Mouse (Mus musculus) adrenal gland, postnatal 25 days (tissue): ENCODE data around the gene Slc6a4. TPM values are rescaled to one million over a fixed set of nuclear protein-coding genes. Genes with fewer than 3 reads are reported as not detected.

Experiments
- DNase-seq: peaks from one replicate; pipeline ENCODE4 v3.0.0; 2021; ENCODE audit warnings: mixed read lengths
- long read RNA-seq: library from polyadenylated mRNA; stranded (forward); transcript quantifications from one replicate; pipeline ENCODE4 v2.0.0, GENCODE M21; 2021
- total RNA-seq: library from RNA; stranded (reverse); gene quantifications from 2 replicates; pipeline ENCODE4 v1.2.3, GENCODE M21; 2021

Gene Slc6a4
- 30.9 and 47.0 TPM in 2 replicates for total RNA-seq
- long read RNA-seq, transcript Slc6a4-201 (14 exons, 2,725 nt): major isoform, 26 of 36 reads
- long read RNA-seq, partial matches to known transcripts: 7 of 36 reads
- long read RNA-seq, other reads (novel, unspliced or antisense): 3 of 36 reads

DNA sequence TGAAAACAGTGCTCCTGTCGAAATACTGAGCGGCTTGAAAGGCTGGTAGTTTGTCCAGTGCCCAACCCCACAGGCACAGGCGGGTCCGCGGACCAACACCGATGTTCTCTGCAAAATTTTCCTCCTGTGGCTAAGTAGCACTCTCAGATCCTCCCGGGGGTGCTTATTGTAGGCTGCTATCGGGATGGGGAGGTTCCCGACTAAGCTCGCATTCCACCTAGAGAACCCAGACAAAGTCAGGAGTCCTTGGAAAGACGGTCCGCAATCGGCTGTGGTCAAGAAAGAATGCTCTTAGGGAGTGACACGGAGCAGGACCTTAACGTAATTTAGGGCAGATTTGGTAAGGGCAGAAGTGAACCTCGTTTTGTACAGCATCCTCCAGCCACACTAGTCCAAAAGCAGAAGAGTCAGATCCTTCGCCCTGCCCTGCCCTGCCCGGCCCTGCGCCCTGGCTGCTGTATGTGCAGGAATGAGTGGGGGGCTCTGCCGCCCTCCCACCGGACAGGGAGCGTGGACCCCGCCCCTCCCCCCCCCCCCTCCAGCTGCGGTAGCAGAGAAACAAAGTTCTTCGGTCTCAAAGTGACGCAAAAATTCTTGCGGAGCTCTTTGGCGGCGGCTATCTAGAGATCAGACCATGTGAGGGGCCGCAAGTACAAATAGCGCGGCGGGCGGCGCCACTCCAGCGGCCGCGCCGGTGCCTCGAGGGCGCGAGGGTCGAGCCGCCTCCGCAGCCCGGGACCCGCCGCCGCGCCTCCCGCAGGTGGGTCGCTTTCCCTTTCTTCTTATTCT lies at the start of gene Slc6a4:
TSS of gene Slc6a4 (plus strand) at position 688 of the 789 bp plus-strand sequence.
- DNase-seq: no peak

DNA sequence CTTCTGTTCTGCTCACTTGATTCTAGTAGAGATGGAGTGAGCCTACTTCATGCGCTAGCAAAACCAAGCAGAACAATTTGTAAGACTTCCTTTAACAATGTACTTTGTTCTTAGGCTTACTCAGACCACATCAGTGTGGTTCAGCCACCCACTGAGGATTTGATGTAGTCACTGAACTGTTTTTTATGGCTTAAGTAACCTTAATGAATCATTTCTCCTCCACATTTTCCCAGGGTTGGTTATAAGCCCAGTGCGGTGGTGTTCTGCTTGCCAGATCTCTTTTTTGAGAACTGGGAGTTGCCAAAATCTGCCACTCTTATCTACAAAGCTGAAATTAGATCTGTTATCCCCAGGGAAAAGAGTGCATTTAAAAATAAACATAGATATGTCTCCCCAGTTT lies 44.9 kb upstream of the Slc6a4 start:
- DNase-seq: no peak

DNA sequence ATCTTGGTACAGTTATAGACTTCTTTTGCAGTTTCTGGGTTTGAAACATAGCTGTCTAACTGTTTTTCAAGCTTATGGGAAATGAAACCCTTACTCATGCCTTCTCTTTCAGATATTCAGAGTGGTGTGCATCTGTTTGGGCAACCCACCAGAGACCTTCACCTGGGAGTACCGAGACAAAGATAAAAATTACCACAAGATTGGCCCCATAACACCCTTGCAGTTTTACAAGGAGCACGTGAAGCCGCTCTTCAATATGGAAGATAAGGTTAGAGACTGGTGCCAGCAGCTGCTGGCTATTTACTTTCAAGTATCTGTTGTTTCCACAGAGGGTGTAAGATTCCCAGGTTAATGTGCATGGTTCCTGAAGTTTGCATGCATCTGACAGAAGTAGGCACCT lies 32.7 kb upstream of the Slc6a4 start:
- no peak for DNase-seq

DNA sequence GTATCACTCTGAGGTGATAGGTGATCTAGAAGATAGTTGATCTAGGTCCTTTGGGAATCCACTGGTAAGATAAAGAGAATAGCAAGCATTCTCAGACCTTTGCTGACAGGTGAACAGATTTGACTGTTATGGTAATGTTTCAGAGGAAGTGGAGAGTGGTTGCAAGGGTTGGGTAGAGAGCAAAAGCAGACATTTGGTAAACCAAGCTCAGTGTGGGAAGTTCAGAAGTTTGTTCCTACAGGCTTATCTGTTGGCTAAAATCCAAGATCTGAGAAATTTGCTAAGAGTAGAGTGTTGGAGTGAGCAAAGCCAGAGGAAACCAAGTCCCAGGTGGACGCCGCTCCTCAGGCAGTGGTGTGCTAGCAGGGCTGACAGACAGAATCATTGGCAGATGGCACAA lies 28.1 kb upstream of the Slc6a4 start:
- DNase-seq: no peak

DNA sequence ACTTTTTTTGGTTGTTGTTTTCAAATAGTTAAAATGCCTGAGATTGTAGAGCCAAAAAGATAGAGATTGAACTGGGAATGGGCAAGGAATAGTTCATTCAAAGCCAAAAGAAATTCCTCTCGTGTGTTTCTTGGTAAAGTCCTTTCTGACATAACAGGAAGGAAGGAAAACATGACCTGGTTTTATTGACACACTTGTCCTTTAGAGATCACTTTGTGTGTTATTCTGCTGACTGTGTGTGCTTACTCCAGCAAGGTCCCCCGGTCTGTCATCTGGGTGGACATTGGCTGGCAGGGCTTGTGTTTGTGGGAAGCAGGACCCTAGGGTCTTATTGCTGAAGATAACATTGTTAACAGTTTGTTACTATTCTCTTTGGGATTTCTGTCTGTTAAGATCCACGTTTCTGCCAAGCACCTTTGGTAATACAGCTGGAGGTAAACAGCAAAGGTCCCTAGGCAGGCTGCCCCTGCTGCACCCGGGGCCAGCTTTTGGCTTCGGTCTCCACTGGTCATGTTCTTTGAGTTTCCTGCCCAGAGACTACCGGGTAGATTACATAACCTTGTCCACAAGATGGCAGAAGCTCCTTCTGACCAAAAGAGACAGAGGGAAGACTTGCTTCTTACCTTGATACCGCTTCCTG lies 23.6 kb upstream of the Slc6a4 start:
- no peak for DNase-seq

DNA sequence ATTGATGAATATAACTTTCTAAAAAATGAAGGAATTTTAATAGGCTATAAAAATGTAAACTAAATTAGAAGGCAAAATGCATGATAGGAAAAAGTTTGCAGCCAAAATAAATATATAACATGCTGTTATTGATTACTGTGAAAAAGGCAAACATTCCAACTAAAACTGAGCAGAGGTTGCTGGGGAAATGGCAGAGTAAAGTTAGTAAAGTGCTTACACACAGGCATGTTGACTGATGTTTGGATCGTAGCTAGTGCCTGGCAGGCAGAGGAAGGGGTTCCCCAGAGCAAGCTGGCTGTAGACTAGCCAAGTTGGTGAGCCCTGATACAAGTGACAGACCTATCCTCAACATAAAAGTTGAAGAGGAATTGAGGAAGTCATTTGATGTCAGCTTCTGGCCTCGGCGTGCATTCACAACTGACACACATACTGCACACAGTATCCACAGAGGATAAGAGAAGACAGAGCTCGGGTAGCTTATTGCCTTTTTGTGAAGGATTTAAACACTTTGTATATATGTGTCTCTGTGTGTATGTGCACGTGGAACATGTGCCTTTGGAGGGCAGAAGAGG lies 16.7 kb upstream of the Slc6a4 start:
- DNase-seq: no peak

DNA sequence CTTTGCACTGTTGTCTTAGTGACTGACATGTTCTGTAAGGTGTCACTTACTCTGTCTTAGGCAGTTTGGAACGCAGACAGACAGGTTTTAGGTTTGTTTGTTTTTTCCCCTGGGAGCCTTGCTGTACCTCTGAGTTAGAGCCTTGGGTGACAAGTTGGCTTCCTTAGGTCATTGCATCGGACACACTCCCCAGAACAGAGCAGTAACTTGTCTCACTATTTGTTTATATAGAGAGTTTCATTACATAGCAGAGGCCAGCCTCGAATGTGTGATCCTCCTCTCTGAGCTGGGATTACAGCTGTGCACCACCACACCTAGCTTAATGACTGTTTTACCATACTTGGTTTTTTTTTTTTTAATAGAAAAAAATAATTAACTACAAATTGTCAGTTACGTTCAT lies 16.0 kb upstream of the Slc6a4 start:
- no peak for DNase-seq

DNA sequence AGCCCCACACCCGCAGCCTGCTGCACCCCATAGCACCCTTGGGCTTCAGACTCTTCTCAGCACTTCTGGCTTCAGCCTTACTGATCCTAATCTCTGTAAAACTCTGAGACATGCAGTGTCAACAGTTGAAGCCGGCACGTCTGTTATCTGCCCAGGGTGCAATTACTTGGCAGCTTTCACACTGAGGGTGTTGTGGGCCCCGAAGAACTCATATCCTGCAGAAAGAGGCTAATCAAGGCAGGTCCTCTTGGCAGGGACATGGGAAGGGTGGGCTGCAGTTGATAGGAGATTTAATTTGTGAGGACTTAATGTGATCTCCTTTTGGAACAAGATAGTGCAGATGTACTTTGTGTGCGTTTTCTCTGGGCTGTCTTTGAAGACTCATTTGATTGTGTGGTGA lies 14.8 kb upstream of the Slc6a4 start:
- no peak for DNase-seq

DNA sequence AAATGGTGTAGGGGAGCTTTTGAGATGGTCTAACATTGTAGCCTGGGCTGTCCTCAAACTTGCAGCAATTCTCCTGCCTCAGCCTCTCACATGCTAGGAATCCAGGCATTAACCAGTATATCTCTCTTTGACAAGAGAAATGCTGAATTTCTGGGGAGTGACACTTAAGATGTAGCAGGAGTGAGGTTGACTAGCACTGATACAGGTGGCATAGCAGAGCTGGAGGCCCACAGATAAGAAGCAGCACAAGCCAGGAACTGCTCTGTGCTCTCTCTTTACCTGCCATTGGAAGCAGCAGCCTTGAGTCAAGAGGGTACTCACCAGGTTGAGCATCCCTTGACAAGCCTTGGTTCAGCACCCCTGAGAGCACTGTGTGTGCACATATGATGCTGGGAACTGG lies 14.2 kb upstream of the Slc6a4 start:
- no peak for DNase-seq

DNA sequence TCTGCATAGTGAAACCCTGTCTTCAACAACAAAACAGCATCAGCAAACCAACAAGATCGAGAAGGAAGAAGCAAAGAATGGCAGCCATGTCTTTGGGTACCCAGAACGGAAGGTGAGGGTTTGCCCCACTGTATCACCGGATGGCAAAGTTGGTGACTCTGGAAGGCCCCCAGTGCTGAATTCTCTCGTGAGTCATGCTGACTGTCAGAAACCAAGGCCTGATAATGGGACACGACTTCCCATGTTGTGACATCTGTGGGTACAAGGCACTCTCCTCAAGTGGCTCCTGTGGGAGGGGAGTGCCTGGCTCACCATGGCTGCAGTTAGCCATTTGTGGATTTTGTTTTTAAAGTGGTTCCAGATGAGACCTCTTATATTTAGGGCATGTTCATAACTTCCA lies 7.6 kb upstream of the Slc6a4 start:
- no peak for DNase-seq

DNA sequence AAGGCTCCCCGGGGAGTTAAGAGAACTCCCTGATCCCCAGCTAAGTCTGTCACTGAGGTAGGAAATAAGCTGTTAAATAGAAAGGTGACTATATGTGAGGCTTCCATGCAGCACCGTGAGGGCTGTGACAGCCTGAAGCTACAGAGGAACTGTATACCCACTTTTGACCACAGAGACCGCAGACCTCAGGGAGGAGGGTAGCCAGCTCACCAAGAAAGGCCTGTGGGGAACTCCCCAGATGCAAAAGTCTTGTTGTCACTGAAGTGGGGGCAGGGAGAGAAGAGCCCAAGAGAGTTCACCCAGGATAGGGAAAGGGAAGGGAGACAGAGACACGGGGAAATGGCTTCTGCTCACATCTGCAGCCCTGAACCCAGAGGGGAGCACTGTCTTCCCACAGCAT lies 5.5 kb upstream of the Slc6a4 start:
- no peak for DNase-seq

DNA sequence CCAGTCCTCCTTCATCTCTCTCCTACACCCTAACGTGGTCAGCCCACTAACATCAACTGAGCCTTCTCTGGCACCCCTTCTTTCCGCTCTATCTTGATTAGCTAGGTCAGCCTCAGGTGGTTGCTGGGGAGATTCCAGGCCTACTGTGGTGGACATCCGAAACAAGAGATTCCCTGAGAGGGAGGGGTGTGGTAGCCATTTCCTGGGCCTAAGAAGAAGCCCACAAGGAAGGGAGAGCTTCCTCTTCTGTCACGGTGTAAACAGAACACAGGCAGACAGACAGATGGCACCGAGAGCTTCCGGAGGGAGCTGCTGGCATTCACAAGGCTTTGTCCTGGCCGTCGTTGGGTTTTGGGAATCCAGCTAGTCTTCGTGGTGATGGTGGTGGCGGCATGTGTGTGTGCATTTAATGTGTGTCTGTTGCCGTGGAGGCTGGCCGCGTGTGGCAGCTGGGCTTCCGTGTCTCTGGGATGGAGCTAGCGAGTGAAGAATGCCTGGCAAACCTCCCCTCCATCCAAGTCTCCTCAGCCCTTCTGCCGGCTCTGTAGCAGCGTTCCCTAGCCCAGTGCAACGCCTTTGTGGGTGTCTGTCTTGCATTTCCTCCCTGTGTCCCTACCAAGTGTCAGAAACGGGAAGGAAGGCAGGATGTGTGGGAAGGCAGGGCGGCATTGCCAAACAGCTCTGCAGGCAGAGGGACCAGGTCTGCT lies 2.3 kb upstream of the Slc6a4 start:
- no peak for DNase-seq

DNA sequence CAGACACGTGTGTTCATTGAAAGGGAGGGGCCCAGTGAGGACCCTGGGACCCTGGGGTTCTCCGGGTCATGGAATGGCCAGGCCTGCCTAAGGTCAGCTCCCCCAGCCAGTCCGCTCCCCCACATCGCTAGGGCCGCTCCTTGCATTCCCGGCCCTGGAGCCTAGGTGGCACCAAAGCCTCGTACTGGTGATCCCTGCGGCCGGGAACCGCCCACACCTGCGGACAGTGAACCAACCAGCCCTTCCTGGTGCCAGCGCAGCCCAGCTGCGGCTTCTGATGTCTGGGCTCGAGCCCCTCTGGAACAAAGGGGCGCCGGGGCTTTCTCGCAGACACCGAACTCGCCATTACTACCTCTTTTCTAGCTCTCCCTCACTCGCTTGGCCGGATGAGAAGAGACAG lies 1.1 kb upstream of the Slc6a4 start:
- peak; percentile 85 for DNase-seq

DNA sequence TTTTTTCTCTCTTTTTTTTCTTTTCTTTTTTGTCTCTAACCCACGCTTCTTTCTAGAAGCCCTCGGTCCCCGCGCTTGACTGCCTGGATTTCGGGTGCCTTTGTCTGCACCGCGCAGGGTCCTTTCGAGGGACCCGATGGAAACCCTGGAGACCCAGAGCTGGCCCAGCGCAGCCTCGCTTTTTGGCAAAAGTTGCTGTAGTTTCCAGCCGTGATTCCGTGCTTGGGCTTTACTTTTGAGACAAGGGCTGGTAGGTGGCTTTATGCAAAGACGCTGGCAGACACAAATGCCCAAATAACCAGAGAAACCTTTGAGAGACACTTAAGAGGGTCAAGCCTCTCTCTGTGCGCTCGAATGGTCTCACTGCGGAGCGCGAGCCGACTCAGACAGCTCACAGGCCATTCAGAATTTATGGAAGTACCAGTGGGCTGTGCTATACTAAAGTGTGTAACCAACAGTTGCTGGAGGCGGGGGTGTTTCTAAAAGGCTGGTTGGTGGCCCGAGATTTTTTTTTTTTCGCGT lies 363 bp downstream of the Slc6a4 start:
- no peak for DNase-seq

DNA sequence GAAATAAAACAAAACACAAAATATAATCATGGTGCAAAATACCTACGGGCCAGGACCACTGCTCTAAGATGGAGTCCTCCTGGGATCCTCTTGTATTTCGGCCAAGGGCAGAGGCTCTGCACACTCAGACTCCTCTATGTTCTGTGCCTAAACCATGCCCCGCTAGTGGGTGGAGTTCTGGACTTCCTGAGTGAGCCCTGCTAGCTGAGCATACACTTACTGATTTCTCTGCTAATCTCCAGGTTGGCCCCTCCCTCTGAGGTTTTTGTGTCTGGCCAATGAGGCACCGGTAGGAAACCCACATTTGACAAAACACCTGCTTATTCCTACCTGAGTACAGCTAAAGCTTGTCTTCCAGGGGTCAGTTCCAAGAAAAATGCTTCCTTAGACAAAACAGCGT lies 2.3 kb downstream of the Slc6a4 start:
- no peak for DNase-seq

DNA sequence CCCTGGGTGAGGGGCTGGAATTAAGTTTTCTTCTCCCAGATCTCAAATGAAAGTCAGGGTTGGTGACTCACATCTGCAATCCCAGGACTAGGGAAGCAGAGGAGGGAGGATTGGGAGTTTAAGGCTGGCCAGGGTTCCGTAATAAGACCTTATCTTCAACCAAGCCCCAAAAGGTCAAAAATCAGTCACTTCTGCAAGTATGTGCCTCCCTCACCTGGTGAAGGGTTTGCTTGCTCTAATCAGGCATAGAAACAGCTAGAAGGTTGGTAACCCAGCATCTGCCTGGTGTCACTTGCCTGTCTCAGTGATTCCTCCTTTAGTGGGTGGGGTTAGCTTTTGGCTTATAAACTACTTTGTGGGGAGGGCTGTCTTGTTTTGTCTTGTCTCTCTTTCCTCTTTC lies 4.0 kb downstream of the Slc6a4 start:
- DNase-seq: no peak

DNA sequence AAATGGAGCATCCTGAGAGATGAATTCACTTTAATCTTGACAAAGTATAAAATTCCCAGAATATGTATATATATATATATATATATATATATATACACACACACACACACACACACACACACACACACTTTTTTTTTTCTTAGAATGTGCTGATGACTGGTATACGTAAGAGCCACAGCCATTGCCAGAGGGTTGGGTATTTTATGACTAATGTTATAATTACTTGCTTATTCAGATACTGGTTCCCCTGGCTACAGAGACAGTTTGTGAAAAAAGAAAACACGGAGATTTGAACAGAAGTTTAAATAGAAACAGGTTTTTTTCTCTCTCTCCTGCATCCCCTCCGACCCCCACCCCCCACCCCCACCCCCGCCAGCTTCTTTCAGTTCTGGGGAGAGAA lies 7.5 kb downstream of the Slc6a4 start:
- DNase-seq: no peak

DNA sequence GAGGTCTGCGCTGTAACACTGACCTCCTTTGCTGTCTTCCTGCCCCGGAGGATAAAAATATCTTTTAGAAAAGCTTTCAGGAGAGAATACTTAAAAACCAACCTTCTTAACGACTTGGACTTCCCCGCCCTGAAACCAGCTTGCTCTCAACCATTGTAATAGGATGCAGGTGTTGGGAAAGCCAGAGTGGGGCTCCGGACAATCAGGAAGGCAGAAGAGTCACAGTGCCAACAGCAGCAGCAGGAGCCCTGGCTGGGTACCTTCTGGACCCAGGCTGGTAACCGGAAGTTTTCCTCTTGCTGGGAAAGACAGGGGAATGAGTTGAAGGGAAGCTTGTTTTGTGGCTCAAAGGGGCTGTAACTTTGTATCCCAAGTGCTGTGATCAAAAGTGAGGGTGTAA lies 8.2 kb downstream of the Slc6a4 start:
- no peak for DNase-seq

DNA sequence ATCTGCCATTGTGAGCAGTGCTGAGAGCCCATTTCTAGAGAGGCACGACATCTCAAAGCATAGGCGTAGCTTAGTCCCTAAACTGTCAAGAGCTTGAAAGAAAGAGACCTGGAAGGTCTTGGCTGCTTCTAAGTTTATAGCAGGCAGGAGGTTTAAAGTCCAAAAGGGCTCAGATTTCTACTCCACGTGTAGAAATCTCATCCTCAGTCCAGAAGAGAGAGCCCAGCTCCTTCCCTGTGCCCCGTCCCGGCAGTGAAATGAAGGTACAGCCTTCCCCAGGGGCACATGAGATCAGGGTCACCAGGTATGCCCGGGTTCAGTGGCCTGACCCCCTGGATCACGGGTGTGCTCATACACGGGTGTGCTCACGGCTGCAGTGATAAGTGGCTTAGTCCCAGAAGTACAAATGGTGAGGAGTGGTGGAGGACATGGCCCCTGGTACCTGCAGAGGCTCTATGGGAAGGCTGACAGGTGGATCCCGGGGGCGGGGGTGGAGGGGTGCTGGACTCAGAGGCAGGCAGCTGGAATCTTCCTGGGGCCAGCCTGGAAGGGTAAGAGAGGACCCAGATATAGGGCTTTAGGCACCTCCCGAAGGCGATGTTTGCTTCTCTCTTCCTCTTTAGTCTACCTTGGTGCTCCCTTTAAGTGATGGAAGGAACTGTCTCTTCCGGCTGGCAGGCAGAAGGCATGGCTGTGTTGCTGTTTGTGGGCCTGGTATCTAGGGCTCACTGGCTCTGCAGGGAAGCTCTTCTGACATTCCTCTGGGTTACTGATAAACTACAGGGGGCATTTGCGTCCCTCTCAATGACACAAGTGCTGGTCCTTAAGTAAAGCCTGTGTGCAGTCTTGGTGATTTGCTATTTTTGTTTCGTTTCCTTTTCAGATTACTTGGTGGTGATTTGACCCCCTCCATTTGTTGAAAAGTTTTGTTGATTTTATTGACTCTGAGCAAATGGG lies 10.9 kb downstream of the Slc6a4 start:
- no peak for DNase-seq

DNA sequence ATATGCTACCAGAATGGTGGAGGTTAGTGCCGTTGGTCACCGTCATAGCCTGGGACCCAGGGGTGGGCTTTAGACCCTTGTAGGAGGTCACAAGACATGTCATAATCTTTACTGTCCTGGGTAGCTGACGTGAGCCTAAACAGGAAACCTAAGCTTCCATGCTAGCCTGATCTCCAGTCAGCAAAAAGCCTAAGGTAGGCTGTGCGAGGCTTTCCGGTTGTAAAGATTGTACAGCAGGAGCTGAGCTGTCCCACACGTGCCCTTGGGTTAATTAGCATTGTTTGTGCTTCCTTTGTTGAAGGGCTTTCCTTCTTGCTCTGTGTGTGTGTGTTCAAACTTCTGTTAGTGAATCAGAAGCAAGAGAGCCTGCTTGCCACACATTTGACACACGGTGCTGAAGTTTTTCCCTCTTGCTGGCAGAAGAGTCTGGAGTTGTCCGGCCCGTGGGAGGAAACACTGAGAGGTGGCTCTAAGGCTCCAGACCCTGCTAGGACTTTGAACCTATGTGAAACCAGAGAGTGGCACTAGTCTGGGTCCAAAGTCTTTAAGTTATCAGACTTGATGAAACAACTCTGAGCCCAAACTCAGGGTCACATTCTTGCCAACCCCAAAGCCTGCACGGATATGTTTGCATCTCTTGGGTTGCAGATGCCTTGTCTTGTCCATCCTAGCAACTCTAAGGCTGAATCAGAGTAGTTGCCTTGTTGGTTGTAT lies 12.5 kb downstream of the Slc6a4 start:
- DNase-seq: no peak

DNA sequence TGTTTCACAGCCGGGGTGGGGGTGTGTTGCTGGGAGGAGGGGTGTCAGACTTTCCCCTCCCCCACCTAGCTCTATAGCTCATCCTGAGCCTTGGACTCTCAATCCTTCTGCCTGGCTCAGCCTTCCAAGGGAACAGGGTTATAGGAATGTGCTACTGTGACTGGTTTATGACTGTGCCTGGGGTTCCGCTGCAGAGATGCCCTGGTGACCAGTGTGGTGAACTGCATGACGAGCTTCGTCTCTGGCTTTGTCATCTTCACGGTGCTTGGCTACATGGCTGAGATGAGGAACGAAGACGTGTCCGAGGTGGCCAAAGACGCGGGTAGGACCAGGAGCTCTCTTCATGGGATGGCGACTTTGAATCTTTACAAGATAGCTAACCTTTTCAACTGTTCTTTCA lies 19.6 kb downstream of the Slc6a4 start:
- DNase-seq: no peak
